Mouse (Mus musculus): Measurements from ENCODE around the gene Adgrl2. TPM values are rescaled to one million over a fixed set of nuclear protein-coding genes. Genes with fewer than 3 reads are reported as not detected.

The Adgrl2 gene
- total RNA-seq, 2 experiments from 2014 or later = 163 to 173 TPM

DNA sequence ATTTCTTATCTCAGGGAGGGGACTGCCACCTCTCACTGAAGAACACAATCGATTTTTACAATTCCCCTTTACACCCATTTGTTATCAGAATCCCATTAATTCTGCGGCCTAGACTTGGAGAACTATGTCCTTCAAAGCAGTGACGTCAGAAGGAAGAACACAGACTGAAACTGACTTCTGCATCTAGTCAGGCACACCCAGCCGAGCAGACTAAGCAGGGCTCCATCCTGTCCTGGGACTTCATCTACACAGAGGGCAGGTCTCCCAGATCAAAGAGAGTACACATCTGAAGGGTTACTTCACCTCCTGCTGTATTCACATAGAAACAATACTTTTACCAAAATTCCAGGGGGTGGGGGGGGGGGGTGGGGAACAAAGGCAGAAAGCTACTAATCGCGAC lies 90.9 kb downstream of the Adgrl2 start:
- intact Hi-C loops (cut with DNase I) = no loop called here
- DNase-seq (ENCODE audit: extremely low spot score in 1 of 2, low spot score in 2 of 2) = peak in 1 of 2 experiments; percentile 50

DNA sequence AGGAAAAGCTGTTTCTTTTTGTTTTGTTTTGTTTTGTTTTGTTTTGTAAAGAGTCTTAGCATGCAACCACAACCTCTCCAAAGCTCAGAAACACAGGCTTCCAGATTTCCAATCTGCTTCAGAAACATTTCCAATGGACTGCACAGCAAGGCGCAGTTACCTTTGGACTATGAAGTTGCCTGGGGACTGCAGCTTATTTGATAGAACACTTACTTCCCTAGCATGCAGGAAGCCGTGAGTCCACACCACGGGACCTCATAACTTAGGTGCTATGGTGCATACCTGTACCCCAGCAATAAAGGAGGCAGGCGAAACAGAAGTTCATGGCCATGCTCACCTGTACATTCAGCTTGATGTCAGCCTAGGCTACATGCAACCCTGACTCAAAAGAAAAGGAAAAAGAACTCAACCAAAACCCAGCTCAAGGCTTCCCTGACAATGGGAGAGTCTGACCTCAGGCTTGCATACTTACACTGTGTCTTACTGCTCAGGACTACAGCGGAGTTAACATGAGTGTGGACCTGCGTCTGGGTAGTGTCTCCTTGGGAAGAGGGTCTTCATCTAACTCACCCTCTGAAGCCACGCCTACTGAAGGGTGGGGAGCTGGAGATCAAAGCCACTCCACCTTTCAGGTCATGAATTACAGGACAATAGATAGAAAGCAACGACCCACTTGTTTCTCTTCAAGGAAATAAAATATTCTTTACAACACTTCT lies 91.7 kb downstream of the Adgrl2 start:
- no peak for DNase-seq (ENCODE audit: extremely low spot score in 1 of 2, low spot score in 2 of 2)
- intact Hi-C loops (cut with DNase I) = no loop called here

DNA sequence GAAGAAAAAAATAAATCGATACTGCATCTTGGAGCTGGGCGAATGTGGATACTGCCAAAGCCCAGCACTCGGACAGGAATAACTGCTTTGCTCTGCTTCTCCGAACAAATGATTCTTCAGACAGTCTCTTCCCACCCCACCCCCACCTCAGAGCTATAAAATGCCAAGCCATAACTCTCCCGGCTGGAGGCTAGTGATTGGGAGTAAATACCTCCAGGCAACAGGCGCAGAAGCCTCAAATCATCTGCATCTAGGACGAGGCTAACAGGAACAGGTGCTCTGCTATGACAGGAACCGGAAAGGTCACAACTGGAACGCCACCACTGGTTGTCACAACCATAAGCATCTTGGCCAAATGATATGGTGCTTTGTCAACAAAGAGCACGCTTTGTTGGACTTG lies 94.1 kb downstream of the Adgrl2 start:
- no peak for DNase-seq (ENCODE audit: extremely low spot score in 1 of 2, low spot score in 2 of 2)
- intact Hi-C loops (cut with DNase I) = no loop called here

DNA sequence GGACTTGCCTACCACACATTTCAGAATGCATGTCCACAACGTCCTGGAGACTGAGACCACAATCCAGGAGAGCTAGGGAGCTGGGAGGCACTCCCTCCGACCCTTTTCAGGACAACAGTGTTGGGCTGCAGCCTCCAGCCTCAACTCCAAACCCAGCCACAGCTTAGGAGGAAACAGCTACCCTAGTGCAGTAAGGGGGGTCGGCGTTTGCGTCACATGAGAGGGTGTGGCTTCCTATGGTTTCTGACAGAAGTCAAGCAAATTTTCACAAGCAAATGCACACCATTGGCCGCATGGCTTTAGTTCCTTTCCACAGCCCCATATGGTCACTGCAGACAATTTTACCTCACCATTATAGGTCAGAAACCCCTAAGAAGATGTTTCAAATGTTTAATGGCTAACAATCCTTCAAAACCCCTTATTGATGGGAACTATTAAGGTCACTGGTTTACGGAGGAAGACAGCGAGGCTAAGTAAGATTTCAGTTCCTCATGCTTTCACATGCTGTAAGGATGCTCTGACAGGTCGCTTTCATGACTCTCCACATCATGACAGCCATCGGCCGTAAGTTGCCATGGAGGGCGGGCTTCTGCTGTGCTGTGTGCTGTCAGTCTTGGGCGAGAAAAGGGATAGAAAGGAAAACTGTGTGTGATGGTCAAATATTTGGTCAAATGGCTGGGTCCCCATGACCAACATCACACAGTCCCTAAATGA lies 94.8 kb downstream of the Adgrl2 start:
- no peak for DNase-seq (ENCODE audit: extremely low spot score in 1 of 2, low spot score in 2 of 2)
- intact Hi-C loops (cut with DNase I) = no loop called here

DNA sequence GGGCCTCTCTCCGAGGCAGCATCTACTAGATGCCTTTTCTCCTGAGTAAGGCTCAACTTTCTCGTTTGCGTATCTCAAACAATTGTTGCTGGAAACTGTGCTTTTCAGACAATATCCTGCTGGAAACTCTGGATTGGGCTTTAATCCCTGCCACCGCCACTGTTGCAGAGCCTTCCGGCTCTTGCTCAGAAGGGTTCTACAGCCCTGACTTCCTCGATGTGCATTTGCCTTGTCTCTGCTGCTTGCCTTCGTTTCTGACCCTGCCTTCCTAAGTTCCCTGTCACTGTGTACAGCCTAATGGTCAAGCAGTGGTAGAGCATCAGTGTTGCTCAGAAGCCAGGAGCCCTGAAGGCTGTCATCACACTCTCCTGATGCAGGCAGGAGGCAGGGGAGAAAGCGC lies 95.5 kb downstream of the Adgrl2 start:
- intact Hi-C loops (cut with DNase I) = no loop called here
- no peak for DNase-seq (ENCODE audit: extremely low spot score in 1 of 2, low spot score in 2 of 2)

DNA sequence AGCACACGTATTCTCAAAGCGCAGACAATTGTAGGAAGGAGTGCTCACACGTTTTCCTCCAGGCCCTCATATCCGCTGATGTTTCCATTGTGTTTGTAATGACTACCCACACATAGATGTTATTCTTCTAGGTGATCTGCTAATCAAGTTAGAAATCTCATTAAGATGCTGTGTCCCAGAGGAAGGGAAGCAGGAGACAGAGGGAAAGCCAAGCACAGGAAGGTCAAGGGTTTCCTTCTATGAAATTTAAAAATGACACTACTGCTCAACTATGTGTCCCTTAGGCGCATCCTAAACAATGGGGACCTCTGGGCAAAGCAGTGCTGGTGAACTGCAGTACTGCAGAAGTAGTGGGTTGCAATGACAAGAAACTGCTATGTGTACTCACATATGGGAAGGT lies 102.5 kb downstream of the Adgrl2 start:
- DNase-seq (ENCODE audit: extremely low spot score in 1 of 2, low spot score in 2 of 2) = no peak
- intact Hi-C loops (cut with DNase I) = no loop called here

DNA sequence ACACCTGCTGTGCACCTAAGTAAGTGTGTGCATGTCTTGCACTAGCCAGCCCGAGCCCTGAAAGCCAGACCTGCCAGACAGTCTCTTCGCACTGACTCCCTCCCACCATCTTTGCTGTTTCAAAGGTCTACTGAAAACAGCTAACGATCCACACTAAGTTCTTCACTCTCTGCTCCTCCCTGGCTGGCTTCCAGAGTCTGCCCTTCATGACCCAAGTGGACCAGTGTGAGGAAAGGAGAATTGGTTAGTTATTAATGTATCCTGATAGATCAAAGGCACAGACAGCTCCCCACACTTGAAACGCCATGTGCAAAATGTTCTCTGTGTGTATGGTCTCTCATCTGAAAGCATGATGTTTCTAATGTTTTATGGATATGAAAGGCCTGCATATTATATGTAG lies 103.4 kb downstream of the Adgrl2 start:
- intact Hi-C loops (cut with DNase I) = no loop called here
- no peak for DNase-seq (ENCODE audit: extremely low spot score in 1 of 2, low spot score in 2 of 2)

DNA sequence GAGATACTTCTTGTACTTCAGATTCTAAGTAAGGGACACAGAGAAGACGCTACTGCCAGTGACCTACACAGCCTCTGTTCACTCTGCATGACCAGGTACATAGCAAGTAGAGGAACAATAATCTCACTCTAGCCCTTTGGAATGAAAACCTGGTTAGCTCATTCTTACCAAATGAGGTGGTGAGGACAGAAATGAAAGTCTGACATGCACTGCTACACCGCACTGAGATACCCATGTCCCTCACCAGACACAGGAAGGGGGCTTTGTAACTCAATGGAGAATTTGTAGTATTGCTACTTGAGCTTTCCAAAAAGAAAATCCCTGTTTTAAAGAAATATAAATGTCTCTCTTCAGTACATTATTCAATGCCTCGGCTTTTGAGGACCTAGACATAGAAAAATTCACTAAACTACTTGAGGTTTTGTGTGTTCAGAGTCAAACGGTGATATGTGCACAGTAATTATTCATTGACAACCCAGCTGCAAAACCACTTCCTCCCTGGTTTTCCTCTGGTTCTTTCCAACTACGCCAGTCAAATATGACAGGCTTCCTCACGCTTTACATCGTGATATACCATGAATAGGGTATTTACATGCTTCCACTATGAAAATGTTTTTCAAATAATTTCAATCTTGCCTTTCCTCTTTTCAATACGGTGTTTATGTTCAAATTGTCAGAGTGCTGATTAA lies 104.2 kb downstream of the Adgrl2 start:
- intact Hi-C loops (cut with DNase I) = no loop called here
- no peak for DNase-seq (ENCODE audit: extremely low spot score in 1 of 2, low spot score in 2 of 2)

DNA sequence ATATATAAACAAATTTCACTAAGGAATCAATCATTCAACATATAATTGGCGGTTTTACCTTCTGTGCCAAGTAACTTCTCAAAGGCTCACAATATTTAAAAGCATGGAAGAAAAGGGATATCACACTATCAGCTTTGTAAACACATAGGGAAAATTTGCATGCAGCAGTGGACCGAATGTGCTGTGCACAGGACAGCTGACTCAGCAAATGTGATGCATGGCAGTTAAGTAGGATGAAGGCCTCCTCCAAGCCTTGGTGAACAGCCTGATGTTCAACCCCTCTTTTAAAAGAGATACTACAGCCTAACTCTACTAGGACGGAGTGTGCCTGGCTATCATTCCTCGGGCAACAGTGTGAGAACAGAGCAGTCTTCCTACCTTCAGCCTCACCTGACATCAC lies 105.2 kb downstream of the Adgrl2 start:
- intact Hi-C loops (cut with DNase I) = no loop called here
- no peak for DNase-seq (ENCODE audit: extremely low spot score in 1 of 2, low spot score in 2 of 2)

DNA sequence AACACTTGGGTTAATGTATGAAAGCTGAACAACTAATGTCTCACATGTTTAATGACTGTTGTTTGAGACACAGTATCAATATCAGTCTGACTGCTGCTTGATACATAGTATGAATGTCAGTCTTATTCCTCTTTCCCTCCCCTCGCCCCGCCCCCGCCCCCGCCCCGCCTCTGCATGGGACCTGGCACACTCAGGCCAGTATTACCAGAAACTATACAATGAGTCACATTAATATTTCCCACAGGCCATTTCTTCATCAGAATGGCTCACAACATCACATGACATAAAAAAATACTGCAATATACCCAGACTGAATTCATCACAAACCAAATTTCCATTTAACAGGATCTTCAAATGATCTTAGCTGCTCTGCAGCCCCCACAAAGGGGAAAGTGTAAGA lies 108.9 kb downstream of the Adgrl2 start:
- DNase-seq (ENCODE audit: extremely low spot score in 1 of 2, low spot score in 2 of 2) = no peak

DNA sequence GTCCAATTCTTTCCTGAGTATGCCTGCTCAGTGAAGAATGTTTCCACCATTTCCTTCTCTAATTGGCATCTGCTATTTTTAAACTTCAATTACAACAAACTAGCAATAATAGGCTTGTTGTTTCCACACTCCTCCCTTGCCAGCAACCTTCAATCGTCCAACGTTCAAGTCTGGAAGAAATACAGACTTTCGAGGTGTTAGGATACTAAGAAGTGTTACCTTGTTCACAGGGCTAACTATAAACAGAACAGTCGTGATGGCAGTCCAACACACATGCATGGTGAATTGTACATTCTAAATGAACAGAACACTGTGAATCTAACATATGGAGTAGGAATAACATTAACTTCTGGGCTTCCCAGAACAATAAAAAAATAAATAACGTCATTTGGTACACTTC lies 117.8 kb downstream of the Adgrl2 start:
- no peak for DNase-seq (ENCODE audit: extremely low spot score in 1 of 2, low spot score in 2 of 2)

More for the DNA sequence above, 108.9 kb downstream of the Adgrl2 start:
- intact Hi-C loops (cut with DNase I) = no loop called here

DNA sequence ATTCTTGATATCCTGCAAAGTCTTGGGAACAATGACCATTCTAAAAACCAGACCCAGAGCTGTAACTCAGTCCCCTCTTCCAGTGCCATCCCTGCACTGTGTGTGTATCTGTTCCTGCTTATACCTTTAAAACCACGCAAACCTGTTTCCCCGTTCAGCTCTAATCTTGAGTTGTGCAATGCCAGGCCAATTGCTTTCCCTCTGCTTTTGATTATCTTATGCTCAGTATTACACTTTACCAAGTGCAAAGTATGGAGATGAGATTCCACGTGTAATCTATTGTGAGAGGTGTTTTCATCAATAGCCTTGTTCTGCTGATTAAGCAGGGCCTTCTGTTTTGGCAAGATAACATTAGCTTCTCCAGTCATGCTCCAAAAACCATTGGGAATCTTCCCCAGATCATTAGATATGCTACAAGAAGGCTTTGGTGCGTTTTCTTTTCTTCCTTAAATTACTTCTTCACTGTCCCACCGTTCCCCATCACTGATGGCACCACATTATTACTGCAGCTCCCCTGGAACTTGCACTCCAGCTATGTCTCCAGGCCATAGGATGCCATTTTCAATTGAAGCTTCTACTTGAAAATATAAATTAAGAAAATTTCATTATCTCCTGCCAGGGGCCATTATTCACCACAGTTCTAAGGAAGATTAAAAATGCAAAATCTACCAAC lies 118.4 kb downstream of the Adgrl2 start:
- intact Hi-C loops (cut with DNase I) = no loop called here
- DNase-seq (ENCODE audit: extremely low spot score in 1 of 2, low spot score in 2 of 2) = no peak

More for the DNA sequence above, 117.8 kb downstream of the Adgrl2 start:
- intact Hi-C loops (cut with DNase I) = no loop called here

DNA sequence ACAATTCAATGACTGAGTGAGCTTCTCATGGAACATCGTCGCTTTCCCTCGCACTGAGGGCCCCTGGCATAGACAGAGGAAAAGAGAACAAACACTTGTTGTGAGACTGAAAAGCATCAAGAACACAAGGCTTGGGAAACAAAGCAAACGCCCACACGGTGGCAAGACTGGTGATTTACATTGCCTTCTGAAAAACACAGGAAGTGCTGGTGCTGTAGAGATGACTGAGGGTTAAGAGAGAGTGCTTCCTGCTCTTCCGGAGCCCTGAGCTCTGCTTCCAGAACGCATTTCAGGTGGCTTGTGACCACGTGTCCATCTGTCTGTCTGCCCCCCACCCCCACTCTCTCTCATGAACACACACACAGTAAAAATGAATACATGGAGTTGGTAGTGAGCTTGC lies 122.7 kb downstream of the Adgrl2 start:
- intact Hi-C loops (cut with DNase I) = no loop called here
- no peak for DNase-seq (ENCODE audit: extremely low spot score in 1 of 2, low spot score in 2 of 2)

DNA sequence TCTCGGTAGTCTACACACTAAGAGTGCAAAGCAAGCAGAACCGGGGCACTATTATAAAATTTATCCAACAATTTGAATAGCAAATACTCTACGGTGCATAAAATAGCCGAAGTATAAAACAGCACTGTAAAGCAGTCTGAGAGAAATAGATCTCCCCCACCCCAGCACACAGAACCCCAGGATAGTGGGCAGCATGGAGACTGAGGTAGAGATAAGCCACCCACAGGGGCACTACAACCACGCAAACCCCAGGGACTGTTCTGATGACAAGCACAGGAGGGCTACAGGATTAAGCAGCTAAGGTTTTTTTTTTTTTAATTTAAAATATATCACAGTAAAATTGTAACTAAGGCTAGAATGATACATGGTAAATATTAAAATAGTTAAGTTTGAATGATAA lies 123.7 kb downstream of the Adgrl2 start:
- intact Hi-C loops (cut with DNase I) = no loop called here
- no peak for DNase-seq (ENCODE audit: extremely low spot score in 1 of 2, low spot score in 2 of 2)

DNA sequence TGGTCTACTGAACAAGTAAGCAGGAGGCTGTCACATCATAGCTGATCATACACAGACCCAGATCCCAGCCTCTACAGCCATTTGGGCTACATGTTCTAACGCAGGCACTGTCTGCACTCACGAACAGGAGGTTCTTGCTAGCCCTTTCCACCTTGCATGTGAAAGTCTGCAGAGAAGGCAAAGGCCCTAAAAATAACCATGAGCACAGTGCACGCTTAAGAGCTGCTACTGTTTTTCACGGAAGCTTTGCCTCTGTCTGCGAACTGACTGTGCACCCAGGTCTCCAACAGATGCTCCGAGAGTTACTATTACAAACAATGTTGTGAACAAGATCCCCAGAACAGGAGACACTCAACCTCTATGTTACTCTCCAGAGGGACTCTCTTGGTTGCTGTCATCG lies 124.3 kb downstream of the Adgrl2 start:
- no peak for DNase-seq (ENCODE audit: extremely low spot score in 1 of 2, low spot score in 2 of 2)
- intact Hi-C loops (cut with DNase I) = no loop called here

DNA sequence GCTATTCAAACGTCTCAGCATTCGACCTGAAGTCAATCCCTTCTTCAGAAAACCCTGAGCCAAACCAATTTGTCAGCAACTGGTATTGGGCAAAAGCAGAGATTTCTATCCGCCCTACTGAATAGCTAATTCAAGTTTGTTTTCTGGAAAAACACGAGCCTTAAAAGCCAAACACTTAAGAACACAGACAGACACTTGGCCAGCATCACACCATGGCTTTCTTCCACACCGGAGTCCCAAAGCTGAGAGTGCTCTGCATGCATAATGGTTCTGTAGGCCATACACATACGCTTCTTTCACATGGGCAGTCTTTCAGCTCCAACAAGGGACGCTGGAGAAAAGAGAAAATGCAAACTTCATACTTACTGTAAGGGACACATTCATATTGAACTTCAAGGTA lies 125.1 kb downstream of the Adgrl2 start:
- no peak for DNase-seq (ENCODE audit: extremely low spot score in 1 of 2, low spot score in 2 of 2)
- intact Hi-C loops (cut with DNase I) = no loop called here

DNA sequence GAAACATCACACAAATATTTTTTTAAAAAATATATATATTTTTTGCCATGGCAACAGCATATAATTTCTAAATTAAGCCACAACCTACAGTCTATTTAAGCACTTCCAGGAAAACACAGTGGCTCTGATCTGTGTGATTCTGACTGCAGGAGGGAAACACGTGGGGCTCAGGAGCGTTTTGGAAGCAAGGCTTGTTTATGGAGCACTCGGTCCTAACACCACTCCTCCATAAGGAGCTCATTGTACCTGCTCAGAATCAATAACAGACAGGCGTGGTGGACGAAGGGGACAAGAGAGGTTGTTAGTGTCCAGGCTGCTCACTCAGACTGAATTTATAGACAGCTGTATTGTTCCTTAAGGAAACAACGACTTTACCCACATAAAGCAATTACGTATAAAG lies 128.5 kb downstream of the Adgrl2 start:
- peak in 1 of 2 experiments; percentile 15 for DNase-seq (ENCODE audit: extremely low spot score in 1 of 2, low spot score in 2 of 2)
- intact Hi-C loops (cut with DNase I) = no loop called here

DNA sequence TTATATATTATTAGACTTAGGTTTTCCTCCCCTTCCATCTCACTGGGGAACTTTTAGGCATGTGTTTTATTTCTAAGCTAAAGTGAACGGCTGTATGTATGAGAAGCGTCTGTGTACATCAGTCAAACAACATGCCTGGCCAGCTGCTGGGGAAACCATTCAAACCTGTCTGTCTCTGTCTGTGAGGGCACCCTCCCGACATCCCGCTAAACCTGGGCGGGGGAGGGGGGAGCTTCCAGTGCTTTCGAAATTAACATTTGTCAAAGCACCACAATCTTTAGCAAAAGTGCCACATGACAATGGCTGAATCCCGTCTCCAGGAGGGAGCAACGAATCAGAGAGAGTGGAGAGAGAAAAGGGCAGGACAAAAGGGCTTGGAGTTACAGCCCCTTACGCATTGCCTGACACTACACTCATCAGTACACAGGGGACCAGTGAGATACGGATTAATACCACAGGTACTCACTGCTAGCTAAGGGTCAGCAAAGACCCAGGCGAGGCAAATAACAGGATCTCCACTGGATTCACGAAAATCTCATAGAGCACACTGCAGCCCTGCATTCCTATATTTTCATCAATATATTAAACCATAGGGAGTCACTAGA lies 135.9 kb downstream of the Adgrl2 start:
- DNase-seq (ENCODE audit: extremely low spot score in 1 of 2, low spot score in 2 of 2) = no peak
- intact Hi-C loops (cut with DNase I) = loop anchor here (10.0 kb wide), 1 partner anchor 130 kb away; no protein-coding TSS in a partner anchor

DNA sequence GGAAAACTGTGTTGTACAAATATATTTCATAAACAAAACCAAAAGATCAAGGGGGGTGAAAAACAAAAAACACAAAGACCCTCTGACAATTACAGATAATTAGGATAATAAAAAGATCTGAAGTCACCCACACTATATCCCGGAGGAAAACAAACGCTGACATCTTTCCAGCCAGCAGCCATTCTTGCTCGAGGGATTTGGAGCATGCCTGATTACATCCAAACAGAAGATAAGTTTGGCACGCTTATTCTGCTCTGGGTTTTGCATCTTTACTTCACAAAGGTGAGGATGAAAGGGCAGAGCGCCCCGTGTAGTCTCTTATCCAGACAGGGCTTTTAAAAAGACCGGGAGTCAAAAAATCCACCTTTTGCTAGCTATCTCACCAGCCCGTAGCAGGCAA lies 137.0 kb downstream of the Adgrl2 start:
- intact Hi-C loops (cut with DNase I) = loop anchor here (10.0 kb wide), 1 partner anchor 131 kb away; no protein-coding TSS in a partner anchor

More for the DNA sequence above, 137.0 kb downstream of the Adgrl2 start:
- no peak for DNase-seq (ENCODE audit: extremely low spot score in 1 of 2, low spot score in 2 of 2)
